ENCODE assay signal across 14 mouse cellular contexts in the genomic region with DNA sequence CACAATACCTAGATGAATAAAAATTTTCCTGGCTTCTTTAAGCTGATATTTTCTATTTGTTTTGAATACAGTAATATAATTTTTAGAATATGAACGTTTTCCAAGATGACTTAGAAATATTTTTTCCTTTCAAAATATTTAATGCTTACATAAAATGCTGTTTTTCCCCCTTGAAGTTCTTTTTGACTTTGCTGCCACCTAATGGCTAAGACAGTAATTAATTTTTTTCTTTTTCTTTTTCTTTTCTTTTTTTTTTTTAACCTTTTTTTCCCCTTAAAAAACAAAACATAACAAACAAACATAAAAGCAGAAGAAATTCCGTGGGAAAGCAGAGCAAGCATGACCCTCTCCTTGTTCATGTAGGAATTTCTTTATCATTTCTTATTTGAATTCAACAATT.
DNase-seq lines count a peak whose midpoint lies in the region; ATAC-seq and TF ChIP-seq lines count a peak whose summit lies in the region.
"Had no signal": no experiment of that assay in that cellular context is flagged by ENCODE, and none has a peak within 500 bp of the region (broad histone marks: within the 10 kb centered on the region; RNA-seq: fewer than 3 reads in every experiment).

No protein-coding gene starts in this region.

- no peak overlapping the region for H3K27ac ChIP-seq in embryonic facial prominence, embryonic 11.5 days (replicated peaks; ENCODE audit: low read depth, low read length)
- no peak overlapping the region for H3K27ac ChIP-seq in embryonic facial prominence, embryonic 10.5 days (replicated peaks)
- peak overlapping the region; percentile 65 for H3K27ac ChIP-seq in layer of hippocampus, adult 2 months
- H3K27ac ChIP-seq in CH12.LX (ENCODE audit: insufficient read depth, low read depth) = no peak overlapping the region
- H3K27ac ChIP-seq: liver, embryonic 12.5 days; neural tube, embryonic 15.5 days had no signal

- no peak for TF ChIP-seq POLR2A in CH12.LX (IDR thresholded peaks at IDR 0.05; ENCODE audit: low read depth, low read length)

- H3K36me3 ChIP-seq in embryonic facial prominence, embryonic 11.5 days (replicated peaks; ENCODE audit: control insufficient read depth, insufficient read depth, low read depth, low read length) = no peaks in the 10 kb centered on the region
- H3K36me3 ChIP-seq in embryonic facial prominence, embryonic 10.5 days (replicated peaks) = no peaks in the 10 kb centered on the region
- no peaks in the 10 kb centered on the region for H3K36me3 ChIP-seq in CH12.LX (replicated peaks in 1 of 2; ENCODE audit: control insufficient read depth in 1 of 2, insufficient read depth in 1 of 2, low read length in 1 of 2)
- H3K36me3 ChIP-seq: liver, embryonic 12.5 days; neural tube, embryonic 15.5 days had no signal

- no peak overlapping the region for H3K4me3 ChIP-seq in embryonic facial prominence, embryonic 11.5 days (ENCODE audit: low read depth, low read length)
- H3K4me3 ChIP-seq in embryonic facial prominence, embryonic 10.5 days = no peak overlapping the region
- no peak overlapping the region for H3K4me3 ChIP-seq in layer of hippocampus, adult 2 months
- no peak overlapping the region for H3K4me3 ChIP-seq in CH12.LX (replicated peaks in 1 of 3; ENCODE audit: low read depth in 2 of 3, low read length in 2 of 3, poor library complexity in 1 of 3)
- H3K4me3 ChIP-seq: liver, embryonic 12.5 days; neural tube, embryonic 15.5 days had no signal

- no peak for ATAC-seq in embryonic facial prominence, embryonic 11.5 days (replicated peaks; ENCODE audit: insufficient number of reproducible peaks, low FRiP score, low TSS enrichment, low read depth)

- H3K9ac ChIP-seq in embryonic facial prominence, embryonic 11.5 days (replicated peaks; ENCODE audit: low read length) = no peak overlapping the region
- H3K9ac ChIP-seq in CH12.LX (ENCODE audit: insufficient read depth, low read depth) = no peak overlapping the region
- H3K9ac ChIP-seq: liver, embryonic 12.5 days; neural tube, embryonic 15.5 days had no signal

- H3K4me2 ChIP-seq in embryonic facial prominence, embryonic 11.5 days (ENCODE audit: low read depth, low read length) = no peak overlapping the region
- no peak overlapping the region for H3K4me2 ChIP-seq in CH12.LX (ENCODE audit: insufficient read depth, low read depth, poor library complexity, severe bottlenecking)
- H3K4me2 ChIP-seq: liver, embryonic 12.5 days; neural tube, embryonic 15.5 days had no signal

- no peak for TF ChIP-seq EP300 in CH12.LX (IDR thresholded peaks at IDR 0.05; ENCODE audit: low read length)

- in situ Hi-C loops in CH12.LX (cut with MboI; ENCODE audit: low pct_ligation_motif_present, low pct_unique_long_range_greater_than_20kb, low sequenced_read_pairs) = loop anchor here (25.0 kb wide), 1 partner anchor 299 kb away; no protein-coding TSS in a partner anchor

- H3K27me3 ChIP-seq in embryonic facial prominence, embryonic 11.5 days (ENCODE audit: control insufficient read depth, insufficient read depth, low read length) = no peaks in the 10 kb centered on the region
- H3K27me3 ChIP-seq in embryonic facial prominence, embryonic 10.5 days (replicated peaks; ENCODE audit: low read depth, poor library complexity, severe bottlenecking) = no peaks in the 10 kb centered on the region
- no peaks in the 10 kb centered on the region for H3K27me3 ChIP-seq in CH12.LX (replicated peaks)
- H3K27me3 ChIP-seq: liver, embryonic 12.5 days; neural tube, embryonic 15.5 days had no signal

- TF ChIP-seq CTCF in layer of hippocampus, adult 2 months (conservative IDR thresholded peaks at IDR 0.05) = peak; percentile 80
- TF ChIP-seq CTCF in CH12.LX (conservative IDR thresholded peaks at IDR 0.05 in 1 of 2, IDR thresholded peaks at IDR 0.05 in 1 of 2; ENCODE audit: low read depth in 2 of 2, low read length in 2 of 2) = peak in 1 of 2 experiments; percentile 75; a peak in 2 of 4 replicates

- H3K79me2 ChIP-seq in CH12.LX (replicated peaks; ENCODE audit: control insufficient read depth, extremely low read depth, insufficient read depth, poor library complexity, severe bottlenecking) = no peaks in the 10 kb centered on the region

- no peaks in the 10 kb centered on the region for H3K4me1 ChIP-seq in embryonic facial prominence, embryonic 11.5 days (ENCODE audit: control insufficient read depth, insufficient read depth, low read length)
- H3K4me1 ChIP-seq in embryonic facial prominence, embryonic 10.5 days = no peaks in the 10 kb centered on the region
- no peaks in the 10 kb centered on the region for H3K4me1 ChIP-seq in CH12.LX (ENCODE audit: control insufficient read depth in 1 of 2, insufficient read depth in 2 of 2)
- H3K4me1 ChIP-seq: liver, embryonic 12.5 days; neural tube, embryonic 15.5 days had no signal

- peak; percentile 28 for DNase-seq in embryonic facial prominence, embryonic 11.5 days (ENCODE audit: low spot score)
- DNase-seq in embryonic facial prominence, embryonic 10.5 days (ENCODE audit: low spot score) = no peak
- no peak for DNase-seq in layer of hippocampus, adult 2 months (ENCODE audit: low spot score in 2 of 2)
- DNase-seq in layer of hippocampus, adult 8-10 months (ENCODE audit: low spot score in 2 of 2) = no peak
- peak; percentile 16 for DNase-seq in CH12.LX (ENCODE audit: extremely low read depth)
- peak; percentile 17 for DNase-seq in c-Kit-positive CD71-positive TER-119-negative erythroid progenitor cells, embryonic 14.5 days (ENCODE audit: low read depth)
- no peak for DNase-seq in cerebellum, postnatal 36 days
- DNase-seq in adrenal gland, postnatal 10 days = no peak
- DNase-seq: cerebellum, postnatal 25 days; kidney, adult 11 months; lung, postnatal 4 days; thymus, postnatal 25 days had no signal

- TF ChIP-seq RAD21 in CH12.LX (IDR thresholded peaks at IDR 0.05; ENCODE audit: low read depth, low read length) = peak; percentile 90

- H3K9me3 ChIP-seq in embryonic facial prominence, embryonic 11.5 days (replicated peaks; ENCODE audit: control insufficient read depth, low read length) = no peaks in the 10 kb centered on the region
- H3K9me3 ChIP-seq in embryonic facial prominence, embryonic 10.5 days = no peaks in the 10 kb centered on the region
- no peaks in the 10 kb centered on the region for H3K9me3 ChIP-seq in CH12.LX (replicated peaks; ENCODE audit: low read length)
- H3K9me3 ChIP-seq: liver, embryonic 12.5 days; neural tube, embryonic 15.5 days had no signal

- 1% methylated on average over 2 of the region's 2 CpGs for WGBS in embryonic facial prominence, embryonic 11.5 days
- WGBS in embryonic facial prominence, embryonic 10.5 days = 1% methylated on average over 2 of the region's 2 CpGs

- dilution Hi-C loops in CH12.LX (cut with MboI; ENCODE audit: extremely low pct_ligation_motif_present, extremely low pct_unique_long_range_greater_than_20kb, low sequenced_read_pairs) = no loop called here

TF ChIP-seq in CH12.LX, 34 proteins besides CTCF, POLR2A, EP300 and RAD21:
- TF ChIP-seq ZNF384 (IDR thresholded peaks at IDR 0.05; ENCODE audit: low read depth, low read length) (peak; percentile 95), ZC3H11A (IDR thresholded peaks at IDR 0.05; ENCODE audit: low read depth, low read length) (peak; percentile 57; the same call in 1 of the 2 replicates), SMC3 (IDR thresholded peaks at IDR 0.05; ENCODE audit: low read depth, low read length) (peak; percentile 62), E2F4 (IDR thresholded peaks at IDR 0.05; ENCODE audit: insufficient replicate concordance, low read depth, low read length) (no peak)

Comparison
In these comparisons a context has a peak if more than half of its experiments do, and no peak if none do; other contexts are left out.
1. DNase-seq: peak in embryonic facial prominence, embryonic 11.5 days (single experiment), CH12.LX (single experiment) and c-Kit-positive CD71-positive TER-119-negative erythroid progenitor cells, embryonic 14.5 days (single experiment); none in embryonic facial prominence, embryonic 10.5 days (single experiment), layer of hippocampus, adult 2 months (0 of 2), layer of hippocampus, adult 8-10 months (0 of 2), cerebellum, postnatal 36 days (0 of 2) and adrenal gland, postnatal 10 days (single experiment).